Comparison of ENCODE assay signal across 8 mouse cellular contexts in genomic region chr7:67373975-67374374, GRCm38 (mm10). TPM values are rescaled to one million over a fixed set of nuclear protein-coding genes. Genes with fewer than 3 reads are reported as not detected.
A peak's percentile ranks its signal among the peaks of the same experiment; 100 is the strongest.
DNase-seq lines count a peak whose midpoint lies in the region; ATAC-seq and TF ChIP-seq lines count a peak whose summit lies in the region.

No protein-coding gene starts in this region.

- H3K4me3 ChIP-seq in left cerebral cortex, adult 2 months: no peak overlapping the region
- H3K4me3 ChIP-seq in heart, embryonic 12.5 days: no peak overlapping the region
- H3K4me3 ChIP-seq in liver, embryonic 15.5 days (replicated peaks): peak overlapping the region; percentile 91; the same call in 1 of the 2 replicates
- no peak overlapping the region for H3K4me3 ChIP-seq in olfactory bulb, adult 2 months (ENCODE audit: insufficient read depth, low read depth, low read length)

- H3K9me3 ChIP-seq in heart, embryonic 12.5 days (replicated peaks): no peaks in the 10 kb centered on the region
- H3K9me3 ChIP-seq in liver, embryonic 15.5 days (replicated peaks): no peaks in the 10 kb centered on the region

- H3K9ac ChIP-seq in heart, embryonic 12.5 days: peak overlapping the region; percentile 29; the same call in 1 of the 2 replicates
- H3K9ac ChIP-seq in liver, embryonic 15.5 days: no peak overlapping the region

- H3K36me3 ChIP-seq in heart, embryonic 12.5 days: no peaks in the 10 kb centered on the region
- no peaks in the 10 kb centered on the region for H3K36me3 ChIP-seq in liver, embryonic 15.5 days (replicated peaks)

- WGBS in heart, embryonic 12.5 days: 22% methylated on average over 5 of the region's 5 CpGs
- WGBS in liver, embryonic 15.5 days (ENCODE audit: insufficient replicate concordance): 17% methylated on average over 5 of the region's 5 CpGs
- 32% methylated on average over 5 of the region's 5 CpGs for WGBS in olfactory bulb, adult 2 months

- TF ChIP-seq CTCF in left cerebral cortex, adult 2 months (IDR thresholded peaks at IDR 0.05): no peak
- TF ChIP-seq CTCF in olfactory bulb, adult 2 months (IDR thresholded peaks at IDR 0.05; ENCODE audit: insufficient read depth, low read depth, low read length): no peak

- intact Hi-C loops in left cerebral cortex, adult 2 months (cut with DNase I): loop anchor here (5.0 kb wide), 6 partner anchors 68 to 253 kb away; no protein-coding TSS in a partner anchor
- intact Hi-C loops in gastrocnemius, postnatal 36 days (cut with DNase I): loop anchor here (2.0 kb wide), 2 partner anchors 41 to 71 kb away; no protein-coding TSS in a partner anchor

- H3K27ac ChIP-seq in left cerebral cortex, adult 2 months: peak overlapping the region; percentile 100
- peak overlapping the region; percentile 100 for H3K27ac ChIP-seq in heart, embryonic 12.5 days (ENCODE audit: poor library complexity, severe bottlenecking)
- H3K27ac ChIP-seq in liver, embryonic 15.5 days (replicated peaks): peak overlapping the region; percentile 92; the same call in 1 of the 2 replicates
- peak overlapping the region; percentile 100 for H3K27ac ChIP-seq in olfactory bulb, adult 2 months (ENCODE audit: insufficient read depth, low read depth, low read length)

- peak overlapping the region; percentile 98 for H3K4me2 ChIP-seq in heart, embryonic 12.5 days
- H3K4me2 ChIP-seq in liver, embryonic 15.5 days: peak overlapping the region; percentile 99

- no peak for TF ChIP-seq POLR2A in olfactory bulb, adult 2 months (IDR thresholded peaks at IDR 0.05; ENCODE audit: insufficient read depth, low read depth, low read length)

- no peaks in the 10 kb centered on the region for H3K27me3 ChIP-seq in heart, embryonic 12.5 days (replicated peaks)
- H3K27me3 ChIP-seq in liver, embryonic 15.5 days: no peaks in the 10 kb centered on the region; the same call in 1 of the 2 replicates

- peaks cover 27% of the 10 kb centered on the region for H3K4me1 ChIP-seq in heart, embryonic 12.5 days (replicated peaks)
- peaks cover 29% of the 10 kb centered on the region for H3K4me1 ChIP-seq in liver, embryonic 15.5 days (replicated peaks)
- peaks cover 10% of the 10 kb centered on the region for H3K4me1 ChIP-seq in olfactory bulb, adult 2 months (ENCODE audit: control insufficient read depth, insufficient read depth, low read length)

- DNase-seq in left cerebral cortex, adult 2 months (ENCODE audit: extremely low spot score in 1 of 2, low spot score in 2 of 2): peak; percentile 20 to 32
- DNase-seq in left cerebral cortex, adult 11 months (ENCODE audit: low spot score): no peak
- DNase-seq in embryo, embryonic 10 days (ENCODE audit: low spot score): peak; percentile 33
- peak; percentile 18 to 24 for DNase-seq in kidney, adult 8-10 months
- no peak for DNase-seq in gastrocnemius, postnatal 36 days

- ATAC-seq in heart, embryonic 12.5 days (ENCODE audit: insufficient number of reproducible peaks, low FRiP score): peak; percentile 44
- ATAC-seq in liver, embryonic 15.5 days (ENCODE audit: insufficient read depth): no peak

RNA-seq across cellular contexts. Expression of gene Mef2a, which starts 1.3 kb away (rescaled TPM):
- total RNA-seq in left cerebral cortex, adult 2 months (2021): 100 to 1,000 TPM; 107 to 109 TPM
- polyA plus RNA-seq in heart, embryonic 12.5 days (2016; fragmentation: Nextera tagmentation; extraction: Ambion mirVana): 93.6 and 105 TPM in 2 replicates
- polyA plus RNA-seq in liver, embryonic 15.5 days (2015; fragmentation: Nextera tagmentation; extraction: Ambion mirVana): 10.8 and 10.9 TPM in 2 replicates
- polyA plus RNA-seq in olfactory bulb, adult 2 months (2012; ENCODE audit: insufficient read depth, insufficient read length, low replicate concordance, missing spikeins): 95.0 and 201 TPM in 2 replicates
- 10 to 100 TPM; 73.8 to 74.0 TPM for total RNA-seq in gastrocnemius, postnatal 36 days (2021)

Comparison
In these comparisons a context has a peak if more than half of its experiments do, and no peak if none do; other contexts are left out.
1. DNase-seq: peak in left cerebral cortex, adult 2 months (2 of 2), embryo, embryonic 10 days (single experiment) and kidney, adult 8-10 months (2 of 2); none in left cerebral cortex, adult 11 months (single experiment) and gastrocnemius, postnatal 36 days (0 of 2).
2. Peak in every context shown above with its lines, with median percentiles within 50 percentile points of each other: H3K27ac ChIP-seq.